Mouse (Mus musculus) brown adipose tissue, adult 24 weeks (tissue): ENCODE data around the gene Olfr742. TPM values are rescaled to one million over a fixed set of nuclear protein-coding genes. Genes with fewer than 3 reads are reported as not detected.

Experiments
- H3K27ac ChIP-seq: fragments of 200-500 bp; replicated peaks from 2 replicates; pipeline ENCODE4 v1.5.1; 2012; ENCODE audit warnings: low read depth, mild to moderate bottlenecking, low read length
- H3K4me1 ChIP-seq: fragments of 200-500 bp; 2 replicates; pipeline ENCODE4 v1.6.1; 2012; ENCODE audit warnings: low read length, mixed read lengths; ENCODE audit not compliant: control insufficient read depth, insufficient read depth, insufficient read length
- H3K4me3 ChIP-seq: fragments of 200-500 bp; 2 replicates; pipeline ENCODE4 v1.5.1; 2012; ENCODE audit warnings: low read depth, mild to moderate bottlenecking, low read length, moderate library complexity; ENCODE audit not compliant: insufficient read depth
- polyA plus RNA-seq: library from polyadenylated mRNA; stranded (reverse); fragments of >200 nt; gene quantifications from 2 replicates; pipeline ENCODE4 v1.2.4, GENCODE M21; 2012; ENCODE audit not compliant: missing spikeins, insufficient read depth, insufficient read length

The Olfr742 gene
- polyA plus RNA-seq = not detected in 2 replicates

DNA sequence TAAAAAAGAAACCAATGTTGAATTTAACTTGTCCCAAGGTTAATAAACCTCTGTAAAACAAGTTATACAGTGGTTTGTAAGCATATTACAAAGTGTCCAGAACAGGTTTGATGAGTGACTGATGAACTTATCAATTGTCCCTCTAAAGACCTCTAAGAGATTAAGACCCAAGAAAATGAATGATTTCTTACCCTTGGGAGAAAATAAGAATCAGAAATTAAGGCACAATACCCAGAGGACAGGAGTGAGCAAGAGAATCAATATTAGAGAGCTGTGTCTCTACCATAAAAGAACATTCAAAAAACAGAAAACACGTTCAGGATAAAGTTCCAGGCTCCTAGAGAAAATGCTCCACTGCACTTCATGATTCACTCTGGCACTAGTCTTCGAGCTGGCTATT is at the start of gene Olfr742:
TSS of gene Olfr742 (plus strand) at position 301 of the 400 bp plus-strand sequence.
- H3K4me3 ChIP-seq = no peak within 1 kb of the TSS
- H3K4me1 ChIP-seq = no peaks in the 10 kb centered on the region
- no peak within 1 kb of the TSS for H3K27ac ChIP-seq

DNA sequence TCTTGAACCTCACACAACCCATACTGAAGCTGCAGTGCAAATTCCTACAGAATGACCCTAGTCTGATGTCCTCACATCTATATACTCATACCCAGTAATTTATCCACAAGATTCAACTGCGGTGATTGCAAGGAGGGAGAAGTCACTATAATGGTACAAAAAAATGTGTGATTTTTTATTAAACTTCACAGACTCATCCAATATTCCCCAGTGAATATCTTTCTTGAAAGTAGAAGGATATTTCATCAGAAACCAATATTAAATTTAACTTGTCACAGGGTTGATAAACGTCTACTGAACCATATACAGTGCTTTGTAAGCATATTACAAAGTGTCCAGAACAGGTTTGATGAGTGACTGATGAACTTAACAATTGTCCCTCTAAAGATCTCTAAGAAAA is 31.0 kb upstream of the Olfr742 start, which contains the start of gene Olfr741:
TSS of gene Olfr741 (plus strand) at position 301 of the 400 bp plus-strand sequence.
- H3K27ac ChIP-seq = no peak within 1 kb of the TSS

DNA sequence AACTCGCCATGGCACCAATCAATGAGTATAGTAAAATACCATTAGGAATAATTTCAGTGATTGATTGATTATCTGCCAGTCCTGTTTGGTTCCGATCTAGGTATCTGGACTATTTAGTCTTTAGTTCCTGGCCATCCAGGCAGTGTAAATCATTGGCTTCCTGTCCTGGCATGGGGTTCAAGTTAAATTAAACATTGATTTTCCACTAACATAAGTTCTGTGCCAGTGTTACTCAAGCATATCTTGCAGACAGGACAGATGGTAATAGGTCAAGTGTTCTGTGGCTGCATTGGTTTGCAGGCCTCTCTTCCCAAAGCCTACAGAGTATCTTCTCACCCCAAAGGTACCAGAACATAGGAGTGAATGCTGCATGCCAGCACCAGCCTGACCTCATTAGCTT is 25.0 kb upstream of the Olfr742 start:
- Histone ChIP-seq H3K4me3 (no peak overlapping the region), H3K4me1 (no peaks in the 10 kb centered on the region), H3K27ac (no peak overlapping the region)

More for the DNA sequence above, 31.0 kb upstream of the Olfr742 start, which contains the start of gene Olfr741:
- no peaks in the 10 kb centered on the region for H3K4me1 ChIP-seq
- H3K4me3 ChIP-seq = no peak within 1 kb of the TSS

DNA sequence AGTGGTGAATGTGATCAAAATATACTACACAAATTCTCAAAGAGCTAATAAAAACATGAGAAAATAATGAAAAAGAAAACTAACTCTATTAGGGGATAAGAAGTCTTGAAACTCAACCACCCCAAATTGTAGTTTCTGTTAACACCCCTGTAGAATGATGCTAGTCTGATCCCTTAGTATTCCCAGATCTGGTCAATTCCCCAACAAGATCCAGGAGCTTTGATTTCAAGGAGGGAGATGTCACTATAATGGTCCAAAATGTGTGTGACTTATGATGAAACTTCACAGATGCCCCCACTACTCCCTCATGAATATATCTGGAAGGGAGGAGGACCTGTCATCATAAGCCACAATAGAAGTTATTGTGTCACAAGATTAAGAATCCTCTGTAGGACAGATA is 18.1 kb downstream of the Olfr742 start, which contains the start of gene Olfr743:
TSS of gene Olfr743 (plus strand) at position 301 of the 400 bp plus-strand sequence.
- Histone ChIP-seq H3K27ac (no peak within 1 kb of the TSS), H3K4me1 (no peaks in the 10 kb centered on the region), H3K4me3 (no peak within 1 kb of the TSS)

GRCm38 (mm10) chr14:50552734-50553133 is 49.3 kb downstream of the Olfr742 start:
- Histone ChIP-seq H3K27ac (no peak overlapping the region), H3K4me1 (no peaks in the 10 kb centered on the region), H3K4me3 (no peak overlapping the region)

Other genes with a start within 250 kb of the Olfr742 start
- gene Olfr732, start 219.4 kb upstream of the Olfr742 start, polyA plus RNA-seq = not detected in 2 replicates
- not detected in 2 replicates for gene Olfr733, start 202.1 kb upstream of the Olfr742 start, polyA plus RNA-seq
- not detected in 2 replicates for gene Olfr734, start 176.8 kb upstream of the Olfr742 start, polyA plus RNA-seq
- gene Olfr735, start 154.7 kb upstream of the Olfr742 start, polyA plus RNA-seq = not detected in 2 replicates
- not detected in 2 replicates for gene Tlr11, start 145.7 kb upstream of the Olfr742 start, polyA plus RNA-seq
- not detected in 2 replicates for gene Olfr736, start 122.4 kb upstream of the Olfr742 start, polyA plus RNA-seq
- gene Olfr738, start 96.0 kb upstream of the Olfr742 start, polyA plus RNA-seq = not detected in 2 replicates
- gene Olfr739, start 85.0 kb upstream of the Olfr742 start, polyA plus RNA-seq = not detected in 2 replicates
- not detected in 2 replicates for gene Olfr740, start 58.1 kb upstream of the Olfr742 start, polyA plus RNA-seq
- gene Olfr741, start 30.9 kb upstream of the Olfr742 start, polyA plus RNA-seq = not detected in 2 replicates
- not detected in 2 replicates for gene Olfr743, start 18.2 kb downstream of the Olfr742 start, polyA plus RNA-seq
- gene Olfr744, start 111.3 kb downstream of the Olfr742 start, polyA plus RNA-seq = not detected in 2 replicates
- gene Olfr745, start 135.8 kb downstream of the Olfr742 start, polyA plus RNA-seq = not detected in 2 replicates
- not detected in 2 replicates for gene Olfr746, start 143.5 kb downstream of the Olfr742 start, polyA plus RNA-seq
- gene Olfr747, start 189.6 kb downstream of the Olfr742 start, polyA plus RNA-seq = not detected in 2 replicates
- gene Olfr748, start 203.8 kb downstream of the Olfr742 start, polyA plus RNA-seq = not detected in 2 replicates
- not detected in 2 replicates for gene Olfr749, start 241.5 kb downstream of the Olfr742 start, polyA plus RNA-seq